Mouse (Mus musculus) neutrophil, adult 83 days (primary cell): ENCODE measurements around the gene Stmn1. TPM values are rescaled to one million over a fixed set of nuclear protein-coding genes. Genes with fewer than 3 reads are reported as not detected.

Source experiments
- total RNA-seq, 2 experiments: library from RNA; stranded (reverse); gene quantifications; one replicate each; pipeline ENCODE4 v1.2.4; 2023

The Stmn1 gene
- 100 to 1,000 TPM; 235 to 236 TPM for total RNA-seq

GRCm38 (mm10) chr4:134468215-134468575 is at the start of gene Stmn1:
Gene Stmn1, plus strand, starts transcription at chr4:134468320.

GRCm38 (mm10) chr4:134496595-134497210 is 28.6 kb downstream of the Stmn1 start, which contains the start of gene Paqr7:
Gene Paqr7, plus strand, starts transcription at chr4:134496697.

GRCm38 (mm10) chr4:134510845-134511411 is 42.8 kb downstream of the Stmn1 start, which contains the start of gene Aunip:
Gene Aunip, plus strand, starts transcription at chr4:134510999.

Other genes with a start within 250 kb of the Stmn1 start
- not detected for gene Catsper4, start 240.9 kb upstream of the Stmn1 start, total RNA-seq
- gene Cnksr1, start 229.9 kb upstream of the Stmn1 start, total RNA-seq, result not detected
- not detected for gene E130218I03Rik, start 224.7 kb upstream of the Stmn1 start, total RNA-seq
- gene Zfp593, start 222.7 kb upstream of the Stmn1 start, total RNA-seq, result 1 to 10 TPM; 5.9 to 6.1 TPM
- not detected for gene Gm30191, start 221.4 kb upstream of the Stmn1 start, total RNA-seq
- gene Grrp1, start 214.2 kb upstream of the Stmn1 start, total RNA-seq, result 1 to 10 TPM in 1 of 2 experiments, not detected in 1; 1.5 TPM
- gene Pdik1l, start 180.4 kb upstream of the Stmn1 start, total RNA-seq, result 10 to 100 TPM; 15.1 to 17.7 TPM
- gene Trim63, start 153.2 kb upstream of the Stmn1 start, total RNA-seq, result not detected
- under 1 TPM; 0.20 to 0.22 TPM for gene Slc30a2, start 125.1 kb upstream of the Stmn1 start, total RNA-seq
- not detected for gene Extl1, start 84.5 kb upstream of the Stmn1 start, total RNA-seq
- 10 to 100 TPM; 16.8 to 18.2 TPM for gene Pafah2, start 72.0 kb upstream of the Stmn1 start, total RNA-seq
- 10 to 100 TPM; 28.2 to 30.5 TPM for gene Paqr7, start 28.4 kb downstream of the Stmn1 start, total RNA-seq
- 1 to 10 TPM; 5.8 to 7.1 TPM for gene Aunip, start 42.7 kb downstream of the Stmn1 start, total RNA-seq
- 10 to 100 TPM; 34.8 to 36.7 TPM for gene Mtfr1l, start 67.1 kb downstream of the Stmn1 start, total RNA-seq
- 10 to 100 TPM; 63.6 to 88.6 TPM for gene Selenon, start 83.8 kb downstream of the Stmn1 start, total RNA-seq
- gene Man1c1, start 236.0 kb downstream of the Stmn1 start, total RNA-seq, result 10 to 100 TPM; 28.0 to 35.0 TPM